ENCODE assay signal across 35 mouse cellular contexts in the genomic region with DNA sequence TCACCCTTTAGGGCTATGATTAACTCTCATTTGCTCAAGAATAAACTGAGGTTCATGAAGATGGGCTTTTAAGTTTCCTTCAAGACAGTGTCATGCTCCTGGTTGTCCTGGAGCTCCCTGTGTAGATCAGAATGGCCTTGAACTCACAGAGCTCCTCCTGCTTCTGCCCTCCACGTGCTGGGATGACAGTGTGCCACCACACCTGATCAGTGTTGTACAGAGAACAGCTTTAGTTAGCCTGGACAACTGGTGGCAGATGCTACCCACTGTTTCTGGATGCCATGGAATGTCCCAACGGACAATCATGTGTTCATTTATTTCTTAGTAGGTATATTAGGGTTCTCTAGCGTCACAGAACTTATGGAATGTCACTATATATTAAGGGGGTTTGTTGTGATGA.
"Had no signal": no experiment of that assay in that cellular context is flagged by ENCODE, and none has a peak within 500 bp of the region (broad histone marks: within the 10 kb centered on the region; RNA-seq: fewer than 3 reads in every experiment).

No protein-coding gene starts in this region.

- DNase-seq: heart, postnatal 10 days; heart, postnatal 14 days; heart, postnatal 36 days; heart, postnatal 4 days; kidney, adult 11 months; kidney, adult 18-20 months; kidney, adult 2 months; kidney, adult 8-10 months; kidney, adult 9 months; kidney, postnatal 10 days; kidney, postnatal 14 days; kidney, postnatal 25 days; kidney, postnatal 36 days; kidney, postnatal 4 days; layer of hippocampus, adult 9-11 months; layer of hippocampus, postnatal 36 days had no signal

- H3K4me3 ChIP-seq: heart, embryonic 10.5 days; heart, embryonic 12.5 days; heart, embryonic 13.5 days; heart, embryonic 15.5 days; hindbrain, embryonic 10.5 days; hindbrain, embryonic 12.5 days; hindbrain, embryonic 13.5 days; hindbrain, embryonic 15.5 days; intestine, embryonic 15.5 days; kidney, embryonic 15.5 days; layer of hippocampus, adult 2 months had no signal

- H3K9me3 ChIP-seq: heart, embryonic 10.5 days; heart, embryonic 12.5 days; heart, embryonic 13.5 days; heart, embryonic 15.5 days; hindbrain, embryonic 10.5 days; hindbrain, embryonic 12.5 days; hindbrain, embryonic 13.5 days; hindbrain, embryonic 15.5 days; intestine, embryonic 15.5 days; kidney, embryonic 15.5 days had no signal

- H3K4me2 ChIP-seq: heart, embryonic 11.5 days; heart, embryonic 12.5 days; heart, embryonic 13.5 days; heart, embryonic 15.5 days; hindbrain, embryonic 12.5 days; hindbrain, embryonic 13.5 days; hindbrain, embryonic 14.5 days; hindbrain, embryonic 15.5 days; intestine, embryonic 15.5 days; kidney, embryonic 15.5 days had no signal

- H3K27ac ChIP-seq: heart, embryonic 10.5 days; heart, embryonic 13.5 days; heart, embryonic 15.5 days; hindbrain, embryonic 10.5 days; hindbrain, embryonic 12.5 days; hindbrain, embryonic 13.5 days; hindbrain, embryonic 14.5 days; hindbrain, embryonic 15.5 days; hindbrain, postnatal 0 days; intestine, embryonic 15.5 days; kidney, embryonic 15.5 days; kidney, postnatal 0 days; layer of hippocampus, adult 2 months had no signal

- H3K36me3 ChIP-seq: heart, embryonic 10.5 days; heart, embryonic 12.5 days; heart, embryonic 13.5 days; heart, embryonic 15.5 days; hindbrain, embryonic 10.5 days; hindbrain, embryonic 12.5 days; hindbrain, embryonic 13.5 days; hindbrain, embryonic 15.5 days; intestine, embryonic 15.5 days; kidney, embryonic 15.5 days had no signal

- H3K27me3 ChIP-seq: heart, embryonic 12.5 days; heart, embryonic 13.5 days; heart, embryonic 15.5 days; hindbrain, embryonic 12.5 days; hindbrain, embryonic 13.5 days; hindbrain, embryonic 15.5 days; intestine, embryonic 15.5 days; kidney, embryonic 15.5 days had no signal

- ATAC-seq: hindbrain, embryonic 16.5 days; hindbrain, postnatal 0 days; inflammation-experienced regulatory T-cells, adult 6 months; intestine, embryonic 15.5 days; intestine, embryonic 16.5 days; intestine, postnatal 0 days had no signal

- H3K9ac ChIP-seq: heart, embryonic 12.5 days; heart, embryonic 13.5 days; heart, embryonic 15.5 days; hindbrain, embryonic 12.5 days; hindbrain, embryonic 13.5 days; hindbrain, embryonic 14.5 days; hindbrain, embryonic 15.5 days; intestine, embryonic 15.5 days; kidney, embryonic 15.5 days had no signal
